Mouse (Mus musculus): ENCODE measurements around the gene Dnah3. TPM values are rescaled to one million over a fixed set of nuclear protein-coding genes. Genes with fewer than 3 reads are reported as not detected.

Dnah3 gene
- total RNA-seq, 4 experiments from 2014 or later = 0.14 TPM; not detected in 3

- no peak for DNase-seq (ENCODE audit: low spot score)
These were observed 39.6 kb downstream of the Dnah3 start for GRCm38 (mm10) chr7:120055479-120055878.

GRCm38 (mm10) chr7:120054016-120054415 lies 41.1 kb downstream of the Dnah3 start:
- DNase-seq (ENCODE audit: low spot score) = no peak

- DNase-seq (ENCODE audit: low spot score) = peak; percentile 18
These were observed 44.6 kb downstream of the Dnah3 start for GRCm38 (mm10) chr7:120050447-120050846.

- no peak for DNase-seq (ENCODE audit: low spot score)
These were observed 51.1 kb downstream of the Dnah3 start for GRCm38 (mm10) chr7:120043990-120044389.

GRCm38 (mm10) chr7:120036422-120036821 lies 58.7 kb downstream of the Dnah3 start:
- no peak for DNase-seq (ENCODE audit: low spot score)

GRCm38 (mm10) chr7:120034996-120035395 lies 60.1 kb downstream of the Dnah3 start:
- DNase-seq (ENCODE audit: low spot score) = no peak

GRCm38 (mm10) chr7:120034566-120034965 lies 60.5 kb downstream of the Dnah3 start:
- DNase-seq (ENCODE audit: low spot score) = no peak

- DNase-seq (ENCODE audit: low spot score) = no peak
These were observed 66.4 kb downstream of the Dnah3 start for GRCm38 (mm10) chr7:120028669-120029068.

- DNase-seq (ENCODE audit: low spot score) = no peak
These were observed 98.0 kb downstream of the Dnah3 start for GRCm38 (mm10) chr7:119997066-119997465.

GRCm38 (mm10) chr7:119985279-119985912 lies 109.7 kb downstream of the Dnah3 start:
- DNase-seq (ENCODE audit: low spot score) = no peak

- DNase-seq (ENCODE audit: low spot score) = no peak
These were observed 114.9 kb downstream of the Dnah3 start for GRCm38 (mm10) chr7:119980170-119980569.

- DNase-seq (ENCODE audit: low spot score) = no peak
These were observed 116.5 kb downstream of the Dnah3 start for GRCm38 (mm10) chr7:119978576-119978975.

- no peak for DNase-seq (ENCODE audit: low spot score)
These were observed 117.5 kb downstream of the Dnah3 start for GRCm38 (mm10) chr7:119977574-119977973.

- no peak for DNase-seq (ENCODE audit: low spot score)
These were observed 118.8 kb downstream of the Dnah3 start for GRCm38 (mm10) chr7:119976256-119976655.

- no peak for DNase-seq (ENCODE audit: low spot score)
These were observed 120.9 kb downstream of the Dnah3 start for GRCm38 (mm10) chr7:119974214-119974613.

GRCm38 (mm10) chr7:119969320-119969719 lies 125.8 kb downstream of the Dnah3 start:
- no peak for DNase-seq (ENCODE audit: low spot score)

GRCm38 (mm10) chr7:119965651-119966395 lies 129.3 kb downstream of the Dnah3 start:
- no peak for DNase-seq (ENCODE audit: low spot score)

- DNase-seq (ENCODE audit: low spot score) = no peak
These were observed 129.9 kb downstream of the Dnah3 start for GRCm38 (mm10) chr7:119965205-119965604.

- DNase-seq (ENCODE audit: low spot score) = peak; percentile 93
These were observed 134.0 kb downstream of the Dnah3 start for GRCm38 (mm10) chr7:119961107-119961506.

GRCm38 (mm10) chr7:119960546-119960945 lies 134.5 kb downstream of the Dnah3 start:
- DNase-seq (ENCODE audit: low spot score) = no peak

GRCm38 (mm10) chr7:119960006-119960405 lies 135.1 kb downstream of the Dnah3 start:
- DNase-seq (ENCODE audit: low spot score) = peak; percentile 43

GRCm38 (mm10) chr7:119959491-119959890 lies 135.6 kb downstream of the Dnah3 start:
- no peak for DNase-seq (ENCODE audit: low spot score)

GRCm38 (mm10) chr7:119959091-119959490 lies 136.0 kb downstream of the Dnah3 start:
- no peak for DNase-seq (ENCODE audit: low spot score)
